Mouse (Mus musculus) spleen, postnatal 4 days (tissue): ENCODE data around the gene Etv5.
A peak's percentile ranks its signal among the peaks of the same experiment; 100 is the strongest.

ENCODE experiments used
- DNase-seq, 2 experiments: peaks; one replicate each; pipeline ENCODE4 v3.0.0; 2022; ENCODE audit warnings: low spot score in 2 of 2

Gene Etv5

DNA sequence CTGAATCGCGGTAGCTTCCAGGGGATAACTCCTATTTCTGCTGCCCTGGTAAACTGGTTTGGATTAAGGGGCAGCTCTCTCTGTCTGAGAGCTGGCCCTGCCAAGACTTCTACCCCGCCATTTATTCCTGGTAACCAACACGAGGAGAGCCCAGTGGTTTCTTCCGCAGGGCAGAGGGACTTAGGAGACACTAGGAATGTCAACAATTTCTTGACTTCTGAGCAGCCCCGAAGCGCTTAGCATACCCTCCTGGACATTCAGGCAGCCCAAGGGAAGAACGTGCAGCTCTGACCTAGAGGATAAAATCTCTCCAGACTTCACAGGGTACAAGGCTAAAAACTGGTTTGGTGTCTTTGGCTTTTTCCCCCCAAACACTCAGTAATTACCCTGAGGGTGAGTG is 10.1 kb downstream of the Etv5 start:
- no peak for DNase-seq

DNA sequence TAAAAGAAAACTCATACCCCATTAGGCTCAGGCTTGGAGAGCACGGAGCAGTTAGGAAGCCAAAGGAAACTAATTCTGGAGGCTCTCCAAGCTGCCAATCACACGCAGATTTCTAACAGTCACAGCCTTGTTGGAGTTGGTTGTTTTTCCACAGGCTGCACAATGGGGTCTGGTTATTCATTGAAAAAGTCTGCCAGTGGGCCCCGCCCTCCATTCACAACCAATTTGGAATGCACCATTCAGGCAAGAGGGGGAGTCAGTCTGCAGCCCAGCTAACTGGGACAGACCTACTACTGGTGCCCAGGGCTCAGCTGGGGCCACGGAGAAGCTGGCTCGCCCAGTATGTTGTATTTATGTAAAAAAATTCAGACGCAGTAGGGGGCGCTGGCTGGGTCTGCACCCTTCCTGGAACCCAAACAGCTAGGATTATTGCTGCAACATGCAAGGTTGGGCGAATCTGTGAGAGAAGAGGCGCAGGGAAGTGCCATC is 10.6 kb downstream of the Etv5 start:
- peak; percentile 33 to 62 for DNase-seq

DNA sequence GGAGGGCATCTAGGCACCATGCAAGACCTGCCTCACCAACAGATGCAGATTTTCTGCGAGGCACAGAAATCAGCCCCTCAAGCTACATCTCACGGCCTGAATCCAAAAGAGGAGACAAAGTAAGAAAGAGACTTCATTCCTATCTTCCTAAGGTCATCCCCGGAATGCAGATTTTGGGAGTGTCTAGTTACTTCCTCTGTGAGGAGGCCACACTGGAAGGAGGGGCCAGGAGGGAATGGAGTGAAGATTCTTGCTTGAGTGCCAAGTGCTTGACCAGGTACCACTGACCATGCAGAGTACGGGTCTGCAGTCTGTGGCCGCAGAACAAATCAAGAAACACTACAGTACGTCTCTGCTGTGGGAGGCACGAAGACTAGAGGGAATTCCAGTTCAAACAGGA is 12.7 kb downstream of the Etv5 start:
- no peak for DNase-seq

DNA sequence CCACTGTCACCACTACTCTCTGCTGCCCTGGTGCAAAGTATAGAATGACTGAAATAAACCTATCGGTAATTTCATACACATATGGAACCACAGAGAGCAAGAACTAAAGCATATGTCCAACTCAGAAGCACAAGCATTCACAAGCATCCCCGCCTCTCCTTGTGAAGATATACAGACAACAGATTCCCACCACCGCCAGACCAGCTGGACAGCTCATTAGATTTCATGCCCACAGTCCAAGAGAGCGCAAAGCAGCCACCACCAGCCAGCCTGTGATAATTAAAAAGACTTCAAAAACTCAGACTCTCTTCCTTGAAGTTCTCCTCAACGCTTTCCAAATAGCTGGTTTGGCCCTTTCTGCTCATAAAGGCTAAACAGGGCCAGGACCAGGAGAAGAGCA is 17.3 kb downstream of the Etv5 start:
- DNase-seq, result no peak

DNA sequence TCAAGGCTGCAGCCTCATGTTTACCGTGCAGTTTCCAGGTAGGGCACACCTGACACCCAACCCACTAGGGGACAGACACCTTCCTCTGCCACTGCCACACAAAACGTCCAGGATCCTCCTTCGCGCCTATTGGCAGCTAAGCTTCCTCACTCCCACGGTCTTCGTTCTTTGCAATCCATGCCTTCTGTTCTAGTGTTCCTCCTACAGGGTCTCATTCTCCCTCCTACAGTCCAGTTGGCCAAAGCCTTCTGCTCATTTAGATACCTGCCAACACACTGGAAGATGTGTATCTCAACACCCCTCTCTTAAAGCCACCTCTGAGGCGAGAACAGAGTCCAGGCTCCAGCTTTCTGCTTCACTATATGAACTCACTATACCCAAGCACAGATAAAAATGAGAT is 21.6 kb downstream of the Etv5 start:
- no peak for DNase-seq

DNA sequence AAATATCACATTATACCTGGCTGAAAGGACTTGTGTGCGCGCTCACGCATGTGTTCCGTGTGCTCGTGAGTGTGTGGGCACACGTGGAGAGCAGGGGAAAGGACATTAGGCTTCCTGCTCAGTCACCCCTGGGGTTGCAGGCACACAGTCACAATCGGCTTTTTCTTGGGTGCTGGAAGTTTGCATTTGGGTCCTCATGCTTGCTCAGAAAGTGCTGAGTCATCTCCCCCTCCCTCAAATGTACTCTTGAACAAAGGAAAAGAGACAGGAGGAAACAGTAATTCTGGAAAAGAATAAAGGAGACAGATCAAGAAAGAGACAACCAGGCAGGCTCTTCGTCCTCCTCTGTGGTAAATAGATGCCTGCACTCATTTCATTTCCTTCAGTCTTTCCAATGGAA is 22.5 kb downstream of the Etv5 start:
- DNase-seq, result no peak

DNA sequence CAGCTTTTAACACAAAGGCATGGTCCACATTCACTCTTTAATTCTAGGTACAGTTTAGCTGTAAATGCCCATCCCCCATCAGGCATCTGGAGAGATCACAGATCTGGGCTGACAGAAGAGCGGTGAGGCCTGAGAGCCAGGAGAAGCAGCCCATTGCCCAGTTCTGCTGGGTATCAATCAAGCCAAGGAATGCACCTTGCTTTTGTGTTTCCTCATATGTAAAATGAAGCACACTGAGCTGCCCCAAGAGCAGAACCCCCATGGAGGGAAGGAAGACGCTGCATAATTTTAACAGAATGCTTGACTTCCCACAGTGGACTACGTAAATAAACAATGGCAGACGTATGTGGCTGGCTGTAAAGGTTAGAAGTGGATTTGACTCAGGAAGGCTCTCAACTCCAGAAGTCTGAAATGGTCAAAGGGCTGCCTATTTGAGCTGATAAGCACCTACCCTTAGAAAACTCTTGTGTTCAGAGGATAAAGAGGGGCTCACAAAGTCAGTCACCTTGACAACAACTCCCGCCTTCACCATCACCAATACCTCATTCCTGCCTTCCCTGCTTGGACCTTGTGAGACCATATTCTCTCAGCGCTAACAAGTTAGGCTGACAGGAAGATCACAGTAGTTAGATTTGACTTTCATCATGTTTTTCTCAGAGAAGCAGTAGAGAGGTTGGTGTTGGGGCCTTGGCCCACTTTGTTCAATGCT is 23.2 kb downstream of the Etv5 start:
- DNase-seq, result no peak

DNA sequence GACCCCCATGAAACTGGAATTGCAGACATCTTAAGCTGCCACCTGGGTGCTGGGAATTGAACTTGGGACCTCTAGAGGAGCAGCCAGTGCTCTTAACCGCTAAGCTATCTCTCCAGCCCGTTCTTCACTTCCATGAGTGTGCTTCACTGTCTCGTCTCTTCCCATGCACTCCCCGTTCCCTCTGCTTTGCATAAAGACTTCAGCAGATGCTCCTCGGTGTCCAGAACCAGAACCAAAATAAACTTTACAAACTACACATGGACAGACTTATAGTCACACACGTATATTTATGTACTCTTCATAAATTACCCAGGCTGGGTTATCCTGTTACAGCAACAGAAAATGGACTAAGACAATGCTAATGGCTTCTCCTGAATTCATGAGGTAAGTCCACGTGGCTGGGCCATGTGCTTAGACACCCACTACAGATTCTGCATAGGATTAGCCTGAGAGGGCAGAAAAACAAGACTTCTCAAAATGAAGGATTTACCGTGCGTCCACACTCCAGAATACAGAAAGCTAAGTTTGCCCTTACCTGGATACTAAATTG is 25.2 kb downstream of the Etv5 start:
- DNase-seq, result no peak

DNA sequence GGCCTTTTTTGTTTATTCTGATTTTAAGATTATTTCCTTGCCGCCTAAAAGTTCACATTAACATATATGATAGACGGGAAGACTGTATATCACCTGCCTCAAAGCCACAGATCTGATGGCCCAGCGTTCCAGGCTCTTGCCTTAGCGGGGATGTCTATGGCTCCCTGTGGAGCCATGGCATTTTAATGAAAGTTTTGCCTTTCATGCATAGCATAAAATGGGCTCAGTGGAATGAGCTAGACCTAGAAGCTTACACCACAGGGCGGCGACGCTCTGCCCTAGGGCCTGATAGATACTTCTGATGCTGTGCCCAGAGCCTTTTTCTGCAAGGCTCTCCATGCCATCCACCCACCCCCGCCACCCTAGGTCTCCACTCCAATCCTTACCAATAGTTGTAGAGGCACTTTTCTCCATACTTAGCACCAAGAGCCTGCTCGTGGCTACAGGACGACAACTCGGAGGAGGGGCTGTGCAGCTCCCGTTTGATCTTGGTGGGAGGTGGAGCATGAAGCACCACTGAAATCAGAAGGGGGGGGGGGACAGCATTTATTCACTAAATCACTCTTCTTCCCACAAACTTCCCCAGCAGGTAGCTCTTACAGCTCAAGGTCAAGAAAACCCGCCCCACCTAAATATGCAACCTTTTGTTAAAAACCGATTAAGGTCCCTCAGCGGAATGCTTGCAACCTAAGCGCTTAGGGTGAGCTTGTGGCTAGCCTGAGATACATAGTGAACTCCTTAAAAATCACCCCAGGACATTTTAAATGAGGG is 26.9 kb downstream of the Etv5 start:
- no peak for DNase-seq

DNA sequence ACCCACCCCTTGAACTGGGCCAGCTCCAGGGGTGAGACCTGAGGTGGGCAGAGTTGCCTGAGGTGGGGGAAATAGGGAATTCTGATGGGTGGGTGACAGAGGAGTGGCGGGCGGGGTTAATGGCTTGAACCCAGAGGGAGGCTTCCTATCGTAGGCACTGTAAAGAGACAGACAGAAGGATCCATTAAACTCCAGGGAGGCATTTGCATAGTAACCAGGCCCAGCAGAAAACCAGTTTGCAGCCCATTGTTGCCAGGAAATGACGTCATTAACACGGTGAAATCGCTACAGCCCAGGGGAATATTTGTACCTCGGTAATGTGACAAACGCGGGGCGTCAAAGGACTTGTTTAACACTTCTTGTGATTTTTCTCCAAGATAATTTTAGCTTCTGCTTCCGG is 27.8 kb downstream of the Etv5 start:
- no peak for DNase-seq

DNA sequence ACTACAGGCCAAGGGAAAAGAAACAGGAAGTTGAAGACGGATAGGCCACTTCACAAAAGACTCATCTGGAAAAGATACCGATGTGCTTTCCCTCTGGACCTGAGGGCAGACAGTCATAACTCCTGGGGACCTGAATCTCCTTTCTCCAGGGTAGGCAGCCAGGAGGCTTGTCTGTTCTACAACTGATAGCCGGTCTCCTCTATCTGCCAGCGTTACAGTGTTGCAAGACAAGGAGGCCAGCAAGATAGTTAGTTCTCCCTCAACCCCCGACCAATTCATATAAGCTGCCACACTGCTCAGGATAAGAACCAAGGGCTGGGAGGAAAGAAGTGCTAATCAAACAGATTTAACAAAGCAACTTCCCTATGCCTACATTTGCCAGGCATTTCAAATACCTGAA is 29.5 kb downstream of the Etv5 start:
- DNase-seq, result no peak

DNA sequence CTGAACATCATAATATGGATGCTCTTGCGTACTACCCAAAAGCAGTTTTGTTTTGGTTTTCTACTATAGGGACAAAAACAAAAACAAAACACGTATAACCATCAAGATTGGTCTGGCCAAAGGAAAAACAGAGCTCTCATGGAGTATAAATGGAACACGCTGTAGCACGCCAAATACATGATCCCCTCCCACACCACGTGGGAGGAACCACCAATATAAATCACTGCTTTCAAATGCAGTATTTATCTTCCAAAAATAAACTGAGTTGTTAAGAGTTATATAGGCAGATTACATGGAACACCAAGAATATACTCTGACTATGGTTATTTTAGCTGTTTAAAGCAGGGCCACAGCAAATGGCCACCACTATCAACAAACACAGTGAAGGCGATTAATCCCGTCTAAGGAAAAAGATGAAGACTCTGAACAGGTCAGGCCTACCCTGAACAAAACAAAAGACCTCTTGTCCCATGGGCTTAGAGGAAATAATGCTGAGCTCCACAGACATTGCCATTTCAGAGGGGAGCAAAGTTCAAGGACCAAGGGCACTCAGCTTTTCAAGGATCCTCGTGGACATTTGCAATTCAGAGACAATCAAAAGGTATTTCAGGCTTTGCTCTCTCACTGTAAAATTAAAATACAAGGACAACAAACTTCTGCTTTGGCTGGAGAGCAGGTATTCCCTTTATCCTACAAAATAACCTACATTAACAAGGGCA is 30.7 kb downstream of the Etv5 start:
- no peak for DNase-seq

DNA sequence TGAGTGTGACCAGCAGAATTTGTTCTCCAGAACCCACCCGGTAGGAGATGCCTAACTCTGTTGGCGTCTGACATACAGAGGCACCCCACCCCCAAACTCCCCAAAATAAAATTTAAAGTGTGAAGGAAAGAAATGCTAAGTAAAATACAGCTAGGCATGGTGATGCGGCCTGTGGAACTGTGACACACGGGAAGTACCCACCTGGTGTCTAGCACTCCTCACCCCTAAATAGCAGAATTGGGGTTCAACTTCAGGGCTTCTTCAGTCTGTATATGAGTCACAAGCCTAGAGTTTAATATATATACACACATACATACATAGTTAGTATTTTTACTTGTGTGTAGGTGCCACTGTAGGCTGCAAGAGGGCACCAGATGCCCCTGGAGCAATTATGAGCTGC is 32.8 kb downstream of the Etv5 start:
- DNase-seq, result no peak

DNA sequence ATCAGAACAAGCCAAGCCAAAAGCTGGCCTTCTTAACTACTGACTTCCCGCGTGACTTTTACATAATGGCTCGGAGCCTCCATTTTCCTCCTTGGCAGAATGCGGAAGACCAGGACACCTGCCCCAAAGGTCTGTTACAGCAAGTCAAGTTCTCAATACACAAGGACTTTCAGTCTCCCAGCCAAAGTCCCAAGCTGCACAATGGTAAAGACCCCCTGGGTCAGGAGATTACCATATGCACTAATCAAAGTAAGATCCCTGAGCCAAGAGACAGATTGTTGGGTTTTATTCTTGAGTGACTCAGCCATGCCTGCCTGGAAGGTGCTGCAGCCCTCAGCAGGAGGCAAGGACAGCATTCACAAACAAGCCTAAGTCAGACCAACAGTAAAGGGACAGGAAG is 33.5 kb downstream of the Etv5 start:
- DNase-seq, result no peak

DNA sequence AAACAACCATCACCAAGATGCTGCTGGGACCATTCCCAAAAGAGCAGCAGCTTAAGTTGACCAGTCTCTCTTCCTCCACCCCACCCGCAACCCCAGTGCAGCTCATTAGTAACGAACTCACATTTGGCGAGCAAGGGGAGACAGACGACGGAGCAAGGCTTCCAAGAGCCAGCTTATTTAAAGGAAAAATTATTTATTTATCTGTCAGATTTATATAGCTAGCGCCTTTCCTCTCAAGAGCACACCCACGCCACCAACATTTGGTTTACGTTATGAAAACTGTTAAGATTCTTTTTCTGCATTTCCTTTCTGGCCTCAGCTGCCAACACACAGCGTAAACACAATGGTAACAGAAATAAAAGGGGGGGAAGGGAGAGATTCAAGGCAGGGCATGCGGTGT is 34.0 kb downstream of the Etv5 start:
- no peak for DNase-seq

DNA sequence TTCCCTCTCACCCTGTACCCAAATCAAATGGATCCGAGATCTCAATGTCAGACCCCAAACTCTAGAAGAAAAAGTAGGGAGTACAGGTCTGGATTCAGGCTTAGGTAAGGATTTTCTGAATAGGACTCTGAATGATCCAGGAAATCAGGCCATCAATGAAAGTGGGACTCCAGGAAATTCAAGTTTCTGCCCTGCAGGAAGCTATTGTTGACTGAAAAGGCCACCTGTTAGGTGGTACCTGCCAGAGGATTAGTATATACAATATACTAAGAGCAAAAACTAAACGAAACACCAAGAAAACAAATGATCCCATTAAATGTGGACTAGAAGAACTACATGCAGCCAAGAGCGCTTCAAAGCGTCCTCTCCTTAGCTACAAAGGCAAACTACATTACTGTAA is 35.8 kb downstream of the Etv5 start:
- DNase-seq, result no peak

DNA sequence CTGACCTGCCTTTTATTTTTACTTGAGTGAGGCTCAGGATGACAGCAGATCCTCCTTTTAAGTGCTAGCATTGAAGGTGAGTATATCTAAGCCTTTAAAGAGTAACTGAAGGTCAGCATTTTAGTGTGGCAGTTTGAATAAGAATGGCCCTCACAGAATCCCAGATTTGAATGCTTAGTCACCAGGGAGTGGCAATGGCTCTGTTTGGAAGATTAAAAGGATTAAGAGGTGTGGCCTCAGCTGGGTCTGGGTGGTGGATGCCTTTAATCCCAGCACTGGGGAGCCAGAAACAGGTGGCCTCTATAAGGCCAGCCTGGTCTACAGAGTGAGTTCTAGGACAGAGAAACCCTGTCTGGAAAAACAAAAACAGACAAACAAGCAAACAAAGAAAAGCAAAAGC is 36.9 kb downstream of the Etv5 start:
- DNase-seq, result no peak

DNA sequence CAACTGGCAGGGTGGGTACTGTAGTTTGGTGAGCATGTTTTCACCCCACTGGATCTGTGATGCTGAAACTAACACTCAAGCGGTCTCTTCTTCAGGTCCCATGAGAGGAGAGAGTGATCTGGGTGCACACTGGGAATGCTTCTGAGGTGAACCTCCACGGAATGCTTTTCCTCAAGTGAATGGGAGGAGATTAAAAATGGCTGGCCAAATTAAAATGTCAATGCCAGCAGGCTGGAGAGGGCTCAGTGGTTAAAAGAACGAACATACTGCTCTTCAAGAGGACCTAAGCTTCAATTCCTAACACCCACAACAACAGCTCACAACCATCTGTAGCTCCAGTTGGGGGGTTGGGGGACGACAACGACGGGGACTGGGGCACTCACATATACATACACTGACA is 39.3 kb downstream of the Etv5 start:
- DNase-seq, result no peak

DNA sequence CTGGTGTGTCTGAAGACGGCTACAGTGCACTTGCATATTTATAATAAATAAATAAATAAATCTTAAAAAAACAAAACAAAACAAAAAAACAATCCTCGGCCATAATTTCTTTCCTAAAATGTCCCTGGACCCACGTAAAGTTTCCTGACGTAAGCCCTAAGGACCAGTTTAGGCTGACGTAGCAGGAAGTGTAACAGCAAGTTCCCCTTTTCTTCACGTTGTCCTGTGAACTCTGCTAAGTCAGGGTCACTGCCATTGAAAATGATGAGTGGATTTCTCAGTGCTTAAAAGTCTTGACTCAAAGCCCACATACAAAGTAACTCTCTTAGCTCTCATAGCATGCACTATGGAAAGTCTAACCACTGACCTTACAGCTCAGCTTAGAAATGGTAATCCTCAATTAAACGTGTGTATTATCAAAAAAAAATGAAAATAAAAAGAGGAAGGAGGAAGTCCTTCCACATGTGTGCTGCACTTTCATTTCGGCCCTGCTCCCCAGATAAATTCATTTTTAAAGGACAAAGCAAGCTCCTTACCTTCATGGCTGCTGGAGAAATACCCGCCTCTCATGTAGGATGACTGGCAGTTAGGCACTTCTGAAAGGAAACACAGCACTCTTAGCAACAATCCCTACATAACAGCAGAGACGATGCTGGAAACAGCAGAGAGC is 40.6 kb downstream of the Etv5 start:
- DNase-seq, result no peak

DNA sequence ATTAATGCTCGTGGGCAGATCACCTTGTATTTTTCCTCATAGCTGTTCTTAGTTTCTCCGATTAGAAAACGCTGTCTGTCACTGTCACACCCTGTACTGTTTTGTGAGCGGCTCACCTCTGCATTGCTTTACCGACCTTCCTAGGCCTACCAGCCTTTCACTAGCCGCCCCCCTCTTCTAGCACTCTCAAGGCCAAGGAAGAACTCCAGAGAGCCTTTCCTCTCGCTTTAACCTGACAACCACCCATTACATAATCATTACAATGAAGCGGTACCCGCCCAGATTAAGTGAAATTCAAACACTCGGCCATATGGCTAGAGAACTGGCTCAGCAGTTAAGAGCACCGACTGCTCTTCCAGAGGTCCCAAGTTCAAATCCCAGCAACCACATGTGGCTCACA is 41.2 kb downstream of the Etv5 start:
- DNase-seq, result no peak

DNA sequence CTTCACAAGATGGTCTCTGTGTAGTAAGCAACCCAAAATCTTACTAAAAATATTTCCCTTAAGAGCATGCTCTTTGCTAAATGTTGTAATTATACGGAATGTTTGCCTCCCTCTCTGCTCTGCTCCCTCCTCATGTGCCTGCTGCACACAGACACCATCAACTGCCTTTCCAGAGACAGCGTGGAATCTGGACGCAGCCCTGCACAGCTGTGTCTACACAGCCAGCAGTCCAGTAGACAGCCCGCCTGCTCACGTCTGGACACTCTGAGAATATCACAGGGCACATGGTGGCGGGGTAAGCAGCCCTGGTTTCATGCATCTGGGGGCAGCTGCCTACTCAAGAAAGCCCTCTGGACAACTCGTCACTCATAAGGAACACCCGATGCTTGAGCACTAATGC is 43.1 kb downstream of the Etv5 start:
- DNase-seq, result no peak
